Mouse (Mus musculus) heart, embryonic 13.5 days (tissue): Measurements from ENCODE around the gene Ildr1. TPM values are rescaled to one million over a fixed set of nuclear protein-coding genes. Genes with fewer than 3 reads are reported as not detected.

Experiments used
- ATAC-seq: fragments of 200-750 bp; cut with Nextera tagmentation; 2 replicates; pipeline ENCODE4 v1.8.0; 2017; ENCODE audit warnings: moderate TSS enrichment; ENCODE audit not compliant: insufficient number of reproducible peaks, low FRiP score, low TSS enrichment; ENCODE audit errors: extremely low read depth
- H3K27ac ChIP-seq: fragments of 300-500 bp; sonication (generic); replicated peaks from 2 replicates; pipeline ENCODE4 v1.5.1; 2015; ENCODE audit warnings: moderate library complexity, mild to moderate bottlenecking, inconsistent platforms
- H3K27me3 ChIP-seq: fragments of 300-500 bp; sonication (generic); replicated peaks from 2 replicates; pipeline ENCODE4 v1.6.1; 2015; ENCODE audit warnings: mild to moderate bottlenecking, inconsistent platforms
- H3K36me3 ChIP-seq: fragments of 300-500 bp; sonication (generic); 2 replicates; pipeline ENCODE4 v1.6.1; 2015; ENCODE audit warnings: mild to moderate bottlenecking, inconsistent platforms
- H3K4me1 ChIP-seq: fragments of 300-500 bp; sonication (generic); 2 replicates; pipeline ENCODE4 v1.6.1; 2015; ENCODE audit warnings: inconsistent platforms
- H3K4me2 ChIP-seq: fragments of 300-500 bp; sonication (generic); 2 replicates; pipeline ENCODE4 v1.6.1; 2015; ENCODE audit warnings: inconsistent platforms, mild to moderate bottlenecking, moderate library complexity
- H3K4me3 ChIP-seq: fragments of 300-500 bp; sonication (generic); 2 replicates; pipeline ENCODE4 v1.5.1; 2015; ENCODE audit warnings: moderate library complexity, mild to moderate bottlenecking, inconsistent platforms
- H3K9ac ChIP-seq: fragments of 300-500 bp; sonication (generic); 2 replicates; pipeline ENCODE4 v1.6.1; 2015; ENCODE audit warnings: inconsistent platforms, mild to moderate bottlenecking, moderate library complexity
- H3K9me3 ChIP-seq: fragments of 300-500 bp; sonication (generic); 2 replicates; pipeline ENCODE4 v1.6.1; 2016; ENCODE audit warnings: inconsistent platforms
- WGBS: fragments of 180-500 bp; shearing (Covaris S2); methylation state at CpG from one replicate; pipeline ENCODE4 v1.1.7; 2015; ENCODE audit warnings: mixed read lengths; 5-methylcytosine and 5-hydroxymethylcytosine counted together
- polyA plus RNA-seq: library from polyadenylated mRNA; unstranded; fragments of >200 nt; fragmentation: Nextera tagmentation; extraction: Ambion mirVana; gene quantifications from 2 replicates; pipeline ENCODE4 v1.2.1, GENCODE M21; 2015

Ildr1 gene
- polyA plus RNA-seq, 1 experiment from 2014 or later = 0.17 TPM

- H3K9ac ChIP-seq = no peak overlapping the region
- H3K27me3 ChIP-seq = no peaks in the 10 kb centered on the region
- no peaks in the 10 kb centered on the region for H3K9me3 ChIP-seq
- ATAC-seq = no peak; the same call in 1 of the 2 replicates
- H3K36me3 ChIP-seq = no peaks in the 10 kb centered on the region
- 72% methylated on average over 4 of the region's 4 CpGs for WGBS
- no peak overlapping the region for H3K27ac ChIP-seq
- H3K4me1 ChIP-seq = no peaks in the 10 kb centered on the region
- H3K4me2 ChIP-seq = no peak overlapping the region
- H3K4me3 ChIP-seq = no peak overlapping the region
These were observed 20.6 kb upstream of the Ildr1 start for GRCm38 (mm10) chr16:36673196-36673595.

DNA sequence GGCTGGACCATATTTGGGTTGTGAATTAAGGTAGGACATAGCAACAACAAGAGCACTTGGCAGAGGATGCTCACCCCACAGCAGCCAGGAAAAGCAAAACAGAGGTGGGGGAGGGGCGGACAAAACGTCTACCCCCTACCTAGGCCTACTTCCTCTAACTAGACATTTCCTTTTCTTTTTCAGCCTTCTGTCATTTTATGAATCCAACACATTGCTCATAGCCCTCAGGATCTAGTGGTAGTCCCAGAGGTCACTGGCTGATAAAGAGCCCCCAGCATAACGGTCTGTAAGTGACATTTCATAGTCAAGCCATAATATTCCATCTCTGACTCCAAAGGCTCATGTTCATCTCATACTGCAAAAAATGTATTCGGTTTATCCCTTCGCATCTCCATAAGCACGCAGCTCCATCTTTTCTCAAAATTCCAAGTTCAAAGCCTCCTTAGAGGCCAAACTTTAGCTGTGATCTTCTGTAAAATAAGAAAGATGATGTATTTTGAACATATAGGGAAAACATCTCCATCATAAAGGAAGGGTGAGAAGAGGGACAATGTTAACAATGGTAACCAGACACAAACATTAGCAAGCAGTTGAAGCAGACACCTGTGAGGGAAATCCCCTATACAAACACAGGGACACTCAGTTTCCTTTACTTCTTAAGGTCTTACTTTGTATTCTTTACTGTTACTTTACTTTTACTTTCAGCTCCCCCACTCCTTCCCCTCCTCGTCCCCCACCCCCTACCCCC lies 19.1 kb upstream of the Ildr1 start:
- no peaks in the 10 kb centered on the region for H3K9me3 ChIP-seq
- no peak overlapping the region for H3K4me2 ChIP-seq
- WGBS = 62% methylated on average over 7 of the region's 7 CpGs
- H3K27ac ChIP-seq = no peak overlapping the region
- H3K36me3 ChIP-seq = no peaks in the 10 kb centered on the region
- no peak overlapping the region for H3K9ac ChIP-seq
- no peak overlapping the region for H3K4me3 ChIP-seq
- no peaks in the 10 kb centered on the region for H3K4me1 ChIP-seq
- no peaks in the 10 kb centered on the region for H3K27me3 ChIP-seq
- no peak for ATAC-seq

GRCm38 (mm10) chr16:36675304-36675703 lies 18.5 kb upstream of the Ildr1 start:
- no peaks in the 10 kb centered on the region for H3K36me3 ChIP-seq
- 33% methylated on average over 2 of the region's 2 CpGs for WGBS
- H3K4me3 ChIP-seq = no peak overlapping the region
- no peak overlapping the region for H3K9ac ChIP-seq
- H3K4me1 ChIP-seq = no peaks in the 10 kb centered on the region
- no peak overlapping the region for H3K4me2 ChIP-seq
- no peak overlapping the region for H3K27ac ChIP-seq
- no peaks in the 10 kb centered on the region for H3K27me3 ChIP-seq
- H3K9me3 ChIP-seq = no peaks in the 10 kb centered on the region
- no peak for ATAC-seq

- no peak for ATAC-seq
- H3K27ac ChIP-seq = no peak overlapping the region
- H3K4me2 ChIP-seq = no peak overlapping the region
- H3K4me1 ChIP-seq = no peaks in the 10 kb centered on the region
- WGBS = 82% methylated on average over 2 of the region's 2 CpGs
- H3K9me3 ChIP-seq = no peaks in the 10 kb centered on the region
- H3K27me3 ChIP-seq = no peaks in the 10 kb centered on the region
- H3K9ac ChIP-seq = no peak overlapping the region
- no peak overlapping the region for H3K4me3 ChIP-seq
- H3K36me3 ChIP-seq = no peaks in the 10 kb centered on the region
These were observed 17.9 kb upstream of the Ildr1 start for GRCm38 (mm10) chr16:36675902-36676301.

GRCm38 (mm10) chr16:36681829-36682228 lies 11.9 kb upstream of the Ildr1 start:
- no peak overlapping the region for H3K9ac ChIP-seq
- H3K27ac ChIP-seq = no peak overlapping the region
- no peaks in the 10 kb centered on the region for H3K27me3 ChIP-seq
- no peaks in the 10 kb centered on the region for H3K36me3 ChIP-seq
- 90% methylated on average over 3 of the region's 3 CpGs for WGBS
- ATAC-seq = no peak
- no peaks in the 10 kb centered on the region for H3K4me1 ChIP-seq
- H3K4me2 ChIP-seq = no peak overlapping the region
- no peaks in the 10 kb centered on the region for H3K9me3 ChIP-seq
- H3K4me3 ChIP-seq = no peak overlapping the region

GRCm38 (mm10) chr16:36684325-36684918 lies 9.4 kb upstream of the Ildr1 start:
- no peaks in the 10 kb centered on the region for H3K36me3 ChIP-seq
- no peak overlapping the region for H3K9ac ChIP-seq
- H3K4me3 ChIP-seq = no peak overlapping the region
- ATAC-seq = no peak
- H3K27me3 ChIP-seq = no peaks in the 10 kb centered on the region
- H3K4me1 ChIP-seq = no peaks in the 10 kb centered on the region
- no peaks in the 10 kb centered on the region for H3K9me3 ChIP-seq
- no peak overlapping the region for H3K4me2 ChIP-seq
- 63% methylated on average over 6 of the region's 6 CpGs for WGBS
- H3K27ac ChIP-seq = no peak overlapping the region

DNA sequence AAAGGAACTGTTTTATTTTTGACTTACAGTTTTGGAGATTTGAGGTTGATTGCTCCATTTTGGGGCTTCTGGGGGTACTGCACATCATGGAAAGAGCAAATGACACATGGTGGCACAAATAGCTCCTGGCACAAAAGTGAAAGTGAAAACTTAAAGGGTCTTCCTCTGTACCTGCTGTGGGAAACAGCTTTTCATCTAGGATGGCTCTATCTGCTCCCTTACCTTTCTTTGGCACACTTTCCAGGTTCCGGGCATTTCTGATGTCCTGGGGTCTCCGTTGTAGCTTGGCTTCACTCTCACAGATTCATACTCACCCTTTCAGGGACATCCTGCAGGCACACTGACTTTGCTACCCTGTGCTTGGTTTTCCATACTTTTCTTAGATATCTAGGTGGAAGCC lies 5.7 kb upstream of the Ildr1 start:
- Histone ChIP-seq H3K27me3 (peaks cover 17% of the 10 kb centered on the region), H3K9me3 (no peaks in the 10 kb centered on the region)

GRCm38 (mm10) chr16:36691484-36691883 lies 2.3 kb upstream of the Ildr1 start:
- Histone ChIP-seq H3K4me1 (peaks cover 8% of the 10 kb centered on the region), H3K36me3 (no peaks in the 10 kb centered on the region), H3K27me3 (peaks cover 37% of the 10 kb centered on the region), H3K4me2 (no peak overlapping the region), H3K4me3 (no peak overlapping the region), H3K27ac (no peak overlapping the region), H3K9me3 (no peaks in the 10 kb centered on the region), H3K9ac (no peak overlapping the region)
- 67% methylated on average over 3 of the region's 3 CpGs for WGBS
- ATAC-seq = no peak

More for the DNA sequence above, 5.7 kb upstream of the Ildr1 start:
- no peaks in the 10 kb centered on the region for H3K4me1 ChIP-seq
- H3K27ac ChIP-seq = no peak overlapping the region
- ATAC-seq = no peak
- no peak overlapping the region for H3K4me2 ChIP-seq
- 87% methylated on average over 2 of the region's 2 CpGs for WGBS
- H3K4me3 ChIP-seq = no peak overlapping the region
- no peak overlapping the region for H3K9ac ChIP-seq
- H3K36me3 ChIP-seq = no peaks in the 10 kb centered on the region

- ATAC-seq = no peak
- Histone ChIP-seq H3K4me2 (peak overlapping the region; percentile 90), H3K9me3 (no peaks in the 10 kb centered on the region), H3K27me3 (peaks cover 37% of the 10 kb centered on the region), H3K36me3 (no peaks in the 10 kb centered on the region), H3K4me1 (peaks cover 8% of the 10 kb centered on the region), H3K9ac (no peak overlapping the region), H3K27ac (no peak overlapping the region), H3K4me3 (no peak overlapping the region)
- WGBS = 64% methylated on average over 9 of the region's 9 CpGs
These were observed 1.1 kb downstream of the Ildr1 start for GRCm38 (mm10) chr16:36694798-36695290.

- WGBS = 74% methylated on average over 8 of the region's 8 CpGs
These were observed 3.6 kb downstream of the Ildr1 start for GRCm38 (mm10) chr16:36697331-36697730.

GRCm38 (mm10) chr16:36700484-36700883 lies 6.7 kb downstream of the Ildr1 start:
- H3K4me3 ChIP-seq = no peak overlapping the region

More at GRCm38 (mm10) chr16:36697331-36697730, 3.6 kb downstream of the Ildr1 start:
- H3K27me3 ChIP-seq = peaks cover 28% of the 10 kb centered on the region
- H3K9ac ChIP-seq = no peak overlapping the region
- no peak for ATAC-seq
- no peak overlapping the region for H3K4me3 ChIP-seq
- no peaks in the 10 kb centered on the region for H3K36me3 ChIP-seq
- H3K27ac ChIP-seq = no peak overlapping the region
- H3K4me1 ChIP-seq = peaks cover 8% of the 10 kb centered on the region
- H3K4me2 ChIP-seq = no peak overlapping the region
- no peaks in the 10 kb centered on the region for H3K9me3 ChIP-seq

More at GRCm38 (mm10) chr16:36700484-36700883, 6.7 kb downstream of the Ildr1 start:
- Histone ChIP-seq H3K4me1 (no peaks in the 10 kb centered on the region), H3K36me3 (no peaks in the 10 kb centered on the region), H3K9me3 (no peaks in the 10 kb centered on the region), H3K27me3 (no peaks in the 10 kb centered on the region), H3K9ac (no peak overlapping the region), H3K27ac (no peak overlapping the region), H3K4me2 (no peak overlapping the region)
- 67% methylated on average over 2 of the region's 2 CpGs for WGBS
- ATAC-seq = no peak
